23 mouse cellular contexts compared by ENCODE assay signal in the genomic region with DNA sequence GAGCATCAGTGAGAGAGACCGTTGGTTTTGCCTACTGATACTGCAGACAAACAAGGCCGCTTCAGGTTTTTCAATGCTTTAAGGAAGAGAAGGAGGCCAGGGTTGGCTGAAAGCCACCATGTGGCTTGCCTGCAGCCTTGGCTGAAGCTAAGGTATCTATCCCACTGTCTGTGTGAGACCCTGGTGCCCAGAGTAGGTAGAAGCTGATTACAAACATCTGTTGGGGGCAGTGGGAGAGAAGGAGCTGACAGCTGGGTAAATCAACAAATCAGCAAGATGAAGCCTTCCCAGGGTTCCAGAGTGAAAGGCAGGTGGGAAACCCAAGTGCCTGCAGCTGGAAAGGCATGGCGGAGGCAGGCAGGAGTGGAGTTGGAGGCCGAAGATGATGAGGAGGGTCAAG.
DNase-seq lines count a peak whose midpoint lies in the region; ATAC-seq and TF ChIP-seq lines count a peak whose summit lies in the region.
"Had no signal": no experiment of that assay in that cellular context is flagged by ENCODE, and none has a peak within 500 bp of the region (broad histone marks: within the 10 kb centered on the region; RNA-seq: fewer than 3 reads in every experiment).

No protein-coding gene starts in this region.

- H3K4me3 ChIP-seq in gastrocnemius, adult 2 months, result no peak overlapping the region
- no peak overlapping the region for H3K4me3 ChIP-seq in lung, postnatal 0 days (ENCODE audit: low read depth, low read length)
- peak overlapping the region; percentile 21; the same call in 1 of the 2 replicates for H3K4me3 ChIP-seq in E14TG2a.4 (replicated peaks; ENCODE audit: low read length)
- H3K4me3 ChIP-seq in embryonic facial prominence, embryonic 10.5 days, result no peak overlapping the region
- H3K4me3 ChIP-seq in liver, embryonic 11.5 days (ENCODE audit: low read depth, low read length), result no peak overlapping the region
- H3K4me3 ChIP-seq: forebrain, embryonic 13.5 days; heart, embryonic 15.5 days had no signal

- H3K9me3 ChIP-seq in lung, postnatal 0 days (ENCODE audit: low read length), result no peaks in the 10 kb centered on the region
- H3K9me3 ChIP-seq in E14TG2a.4 (ENCODE audit: low read length), result no peaks in the 10 kb centered on the region
- H3K9me3 ChIP-seq in embryonic facial prominence, embryonic 10.5 days, result no peaks in the 10 kb centered on the region
- no peaks in the 10 kb centered on the region for H3K9me3 ChIP-seq in liver, embryonic 11.5 days (ENCODE audit: control insufficient read depth, low read length)
- H3K9me3 ChIP-seq: forebrain, embryonic 13.5 days; heart, embryonic 15.5 days had no signal

- 56% methylated on average over 4 of the region's 4 CpGs for whole genome bisulfite sequencing in lung, postnatal 0 days
- 75% methylated on average over 4 of the region's 4 CpGs for WGBS in embryonic facial prominence, embryonic 10.5 days
- 61% methylated on average over 4 of the region's 4 CpGs for WGBS in liver, embryonic 11.5 days

- intact Hi-C loops in gastrocnemius, adult 2 months (cut with DNase I), result loop anchor here (5.0 kb wide), 1 partner anchor 299 kb away; no protein-coding TSS in a partner anchor

- no peak for TF ChIP-seq CTCF in gastrocnemius, adult 2 months (IDR thresholded peaks at IDR 0.05)
- TF ChIP-seq CTCF in lung, postnatal 0 days (IDR thresholded peaks at IDR 0.05), result no peak
- no peak for TF ChIP-seq CTCF in E14TG2a.4 (conservative IDR thresholded peaks at IDR 0.05; ENCODE audit: low read length)

- H3K27me3 ChIP-seq in lung, postnatal 0 days (replicated peaks; ENCODE audit: insufficient read depth, low read length), result no peaks in the 10 kb centered on the region
- no peaks in the 10 kb centered on the region for H3K27me3 ChIP-seq in E14TG2a.4 (ENCODE audit: insufficient read depth, low read length)
- peaks cover 19% of the 10 kb centered on the region for H3K27me3 ChIP-seq in embryonic facial prominence, embryonic 10.5 days (replicated peaks; ENCODE audit: low read depth, poor library complexity, severe bottlenecking)
- 0 out of 2 replicates have a peak, but pooled peaks cover 2% of the 10 kb centered on the region for H3K27me3 ChIP-seq in liver, embryonic 11.5 days (replicated peaks; ENCODE audit: control insufficient read depth, insufficient read depth, low read length)
- H3K27me3 ChIP-seq: heart, embryonic 15.5 days; Patski had no signal

- no peak overlapping the region for H3K9ac ChIP-seq in lung, postnatal 0 days (replicated peaks; ENCODE audit: low read depth)
- no peak overlapping the region for H3K9ac ChIP-seq in liver, embryonic 11.5 days (ENCODE audit: low read depth, low read length)
- H3K9ac ChIP-seq: forebrain, embryonic 13.5 days; forebrain, postnatal 0 days; heart, embryonic 15.5 days; hindbrain, embryonic 14.5 days had no signal

- no peak for TF ChIP-seq EP300 in lung, postnatal 0 days (IDR thresholded peaks at IDR 0.05)

- H3K4me1 ChIP-seq in lung, postnatal 0 days (ENCODE audit: insufficient read depth, low read depth, low read length), result peaks cover 7% of the 10 kb centered on the region; the same call in 1 of the 2 replicates
- peaks cover 92% of the 10 kb centered on the region for H3K4me1 ChIP-seq in E14TG2a.4 (replicated peaks; ENCODE audit: low read depth, low read length)
- peaks cover 57% of the 10 kb centered on the region for H3K4me1 ChIP-seq in embryonic facial prominence, embryonic 10.5 days
- H3K4me1 ChIP-seq in liver, embryonic 11.5 days (replicated peaks; ENCODE audit: control insufficient read depth, insufficient read depth, low read length), result no peaks in the 10 kb centered on the region

- peak overlapping the region; percentile 79; the same call in 1 of the 2 replicates for H3K27ac ChIP-seq in gastrocnemius, adult 2 months
- H3K27ac ChIP-seq in lung, postnatal 0 days (ENCODE audit: low read length), result peak overlapping the region; percentile 92
- H3K27ac ChIP-seq in embryonic facial prominence, embryonic 10.5 days (replicated peaks), result 0 out of 2 replicates have a peak overlapping the region, but pooled peaks have one; percentile 24
- no peak overlapping the region for H3K27ac ChIP-seq in liver, embryonic 11.5 days (ENCODE audit: low read depth, low read length)
- H3K27ac ChIP-seq: forebrain, embryonic 13.5 days; hindbrain, embryonic 14.5 days had no signal

- ATAC-seq in lung, postnatal 0 days, result no peak
- no peak for ATAC-seq in liver, embryonic 11.5 days (replicated peaks; ENCODE audit: low FRiP score)
- ATAC-seq: activated CD4-positive, CD25-positive, alpha-beta regulatory T cell, adult 4 months; forebrain, embryonic 13.5 days; forebrain, postnatal 0 days; Patski had no signal

- H3K4me2 ChIP-seq in lung, postnatal 0 days (replicated peaks; ENCODE audit: low read depth, low read length), result no peak overlapping the region
- no peak overlapping the region for H3K4me2 ChIP-seq in liver, embryonic 11.5 days
- H3K4me2 ChIP-seq: forebrain, embryonic 13.5 days; heart, embryonic 11.5 days; heart, embryonic 15.5 days; hindbrain, embryonic 14.5 days had no signal

- no peak for DNase-seq in gastrocnemius, adult 2 months
- no peak for DNase-seq in gastrocnemius, adult 18-20 months (ENCODE audit: low spot score)
- peak; percentile 4 for DNase-seq in lung, postnatal 0 days (ENCODE audit: low spot score)
- no peak for DNase-seq in lung, adult 18-20 months
- no peak for DNase-seq in embryonic facial prominence, embryonic 10.5 days (ENCODE audit: low spot score)
- DNase-seq in liver, embryonic 11.5 days (ENCODE audit: low spot score), result no peak
- no peak for DNase-seq in adrenal gland, adult (ENCODE audit: inconsistent age in 2 of 2, low spot score in 1 of 2)
- DNase-seq: adrenal gland, adult 2 months; adrenal gland, postnatal 25 days; cerebellum, adult 18-20 months; cerebellum, adult 9-11 months; cerebellum, postnatal 36 days; forebrain, postnatal 0 days; gastrocnemius, postnatal 36 days; heart, adult 18-20 months; heart, postnatal 14 days had no signal

- H3K36me3 ChIP-seq in lung, postnatal 0 days (ENCODE audit: insufficient read depth, low read length), result no peaks in the 10 kb centered on the region
- no peaks in the 10 kb centered on the region for H3K36me3 ChIP-seq in E14TG2a.4 (ENCODE audit: insufficient read depth, low read length)
- no peaks in the 10 kb centered on the region for H3K36me3 ChIP-seq in embryonic facial prominence, embryonic 10.5 days (replicated peaks)
- no peaks in the 10 kb centered on the region for H3K36me3 ChIP-seq in liver, embryonic 11.5 days (ENCODE audit: control insufficient read depth, insufficient read depth, low read length)
- H3K36me3 ChIP-seq: heart, embryonic 15.5 days had no signal
